Mouse (Mus musculus) c-Kit-positive CD71-positive TER-119-negative erythroid progenitor cells, embryonic 14.5 days (primary cell): ENCODE results near the gene A1bg.

Experiments used
- DNase-seq: peaks from one replicate; pipeline ENCODE4 v3.0.0-alpha.2; 2013; ENCODE audit warnings: low read depth

Gene A1bg

GRCm38 (mm10) chr15:60922912-60923311, at the start of gene A1bg:
Gene A1bg (minus strand): TSS chr15:60923012.
- no peak for DNase-seq

GRCm38 (mm10) chr15:60968549-60968861, 45.7 kb upstream of the A1bg start:
- DNase-seq: no peak

- DNase-seq: no peak
Measured at GRCm38 (mm10) chr15:60967841-60968548, 45.2 kb upstream of the A1bg start.

- DNase-seq: no peak
Measured at GRCm38 (mm10) chr15:60925686-60926085, 2.9 kb upstream of the A1bg start.

- no peak for DNase-seq
Measured at GRCm38 (mm10) chr15:60903763-60904697, 18.8 kb downstream of the A1bg start.

GRCm38 (mm10) chr15:60898187-60898965, 24.4 kb downstream of the A1bg start:
- no peak for DNase-seq

GRCm38 (mm10) chr15:60896040-60896439, 26.8 kb downstream of the A1bg start:
- no peak for DNase-seq

- DNase-seq: no peak
Measured at GRCm38 (mm10) chr15:60892976-60893463, 29.8 kb downstream of the A1bg start.

GRCm38 (mm10) chr15:60888724-60889123, 34.1 kb downstream of the A1bg start:
- no peak for DNase-seq

- no peak for DNase-seq
Measured at GRCm38 (mm10) chr15:60875721-60876120, 47.1 kb downstream of the A1bg start.

GRCm38 (mm10) chr15:60862417-60862816, 60.4 kb downstream of the A1bg start:
- DNase-seq: no peak

- no peak for DNase-seq
Measured at GRCm38 (mm10) chr15:60855112-60855511, 67.7 kb downstream of the A1bg start.

GRCm38 (mm10) chr15:60854151-60854550, 68.7 kb downstream of the A1bg start:
- no peak for DNase-seq

- peak; percentile 75 for DNase-seq
Measured at GRCm38 (mm10) chr15:60853231-60853999, 69.4 kb downstream of the A1bg start, which contains the start of gene Fam84b. Gene Fam84b (minus strand): TSS chr15:60853778.

GRCm38 (mm10) chr15:60848630-60849029, 74.2 kb downstream of the A1bg start:
- DNase-seq: no peak
